Mouse (Mus musculus): Measurements from ENCODE around the gene Gm16181.

GRCm38 (mm10) chr17:35193881-35194843 lies 26.5 kb upstream of the Gm16181 start, which contains the start of gene Ltb:
- TF ChIP-seq POLR2A (IDR thresholded peaks at IDR 0.05; ENCODE audit: borderline replicate concordance, extremely low read depth, low read depth, low read length) (no peak), CTCF (IDR thresholded peaks at IDR 0.05; ENCODE audit: insufficient read depth, low read length) (no peak)

Measured in lung, adult 2 months (tissue).